Mouse (Mus musculus) G1E (cell line): Measurements from ENCODE around the gene Osbp.

Experiments used
- CTCF ChIP-seq: IDR thresholded peaks from 2 replicates; pipeline ENCODE4 v1.5.1; 2012; ENCODE audit warnings: low read depth, low read length, inconsistent platforms, mixed read lengths
- GATA1 ChIP-seq: IDR thresholded peaks from 2 replicates; pipeline ENCODE4 v1.6.1; 2012; ENCODE audit warnings: borderline replicate concordance, low read length, inconsistent platforms, mixed read lengths

DNA sequence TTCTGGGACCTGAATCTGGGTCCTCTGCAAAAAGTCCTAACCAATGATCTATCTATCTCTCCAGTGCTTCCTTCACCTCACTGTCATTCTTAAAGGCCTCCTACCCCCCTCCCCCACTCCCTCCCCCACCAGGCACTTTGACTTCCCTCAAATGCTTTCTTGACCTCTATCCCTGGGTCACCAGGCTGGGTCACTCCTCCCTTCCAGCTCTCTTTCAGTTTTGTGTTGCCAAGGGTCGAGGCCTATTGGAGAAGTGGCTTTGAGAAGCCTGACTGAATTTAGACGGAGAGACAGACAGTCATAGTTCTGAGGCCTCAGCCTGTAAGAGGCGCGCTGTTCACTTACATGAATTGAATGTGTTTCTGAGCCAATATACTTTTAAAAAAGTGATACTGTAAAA lies 50.5 kb downstream of the Osbp start:
- no peak for TF ChIP-seq CTCF
- no peak for TF ChIP-seq GATA1
